Mouse (Mus musculus) small intestine, adult 2 months (tissue): ENCODE data around the gene Elf1.

ENCODE experiments used
- CTCF ChIP-seq: fragments of 200-500 bp; IDR thresholded peaks from 2 replicates; pipeline ENCODE4 v1.5.1; 2012; ENCODE audit warnings: low read depth, mild to moderate bottlenecking, control low read depth, inconsistent platforms, low read length, moderate library complexity, mixed read lengths; ENCODE audit not compliant: insufficient replicate concordance, insufficient read length; ENCODE audit errors: extremely low read depth
- POLR2A ChIP-seq: fragments of 200-500 bp; IDR thresholded peaks from 2 replicates; pipeline ENCODE4 v1.6.1; 2012; ENCODE audit warnings: low read depth, mild to moderate bottlenecking, control low read depth, inconsistent platforms, low read length, moderate library complexity

- TF ChIP-seq POLR2A (no peak), CTCF (no peak)
Measured at GRCm38 (mm10) chr14:79499326-79499725, 18.3 kb downstream of the Elf1 start.
